22 mouse cellular contexts compared by ENCODE assay signal in genomic region chr5:119329371-119329770, GRCm38 (mm10).
DNase-seq lines count a peak whose midpoint lies in the region; ATAC-seq and TF ChIP-seq lines count a peak whose summit lies in the region.
"Had no signal": no experiment of that assay in that cellular context is flagged by ENCODE, and none has a peak within 500 bp of the region (broad histone marks: within the 10 kb centered on the region; RNA-seq: fewer than 3 reads in every experiment).

No protein-coding gene starts in this region.

- no peaks in the 10 kb centered on the region for H3K79me2 ChIP-seq in liver, adult 2 months (ENCODE audit: control insufficient read depth, insufficient read depth, low read length)

- H3K4me3 ChIP-seq in liver, adult 2 months (ENCODE audit: insufficient read depth, low read depth, low read length), result no peak overlapping the region
- H3K4me3 ChIP-seq in liver, postnatal 0 days (ENCODE audit: low read depth, low read length), result no peak overlapping the region
- H3K4me3 ChIP-seq in midbrain, embryonic 15.5 days, result no peak overlapping the region
- no peak overlapping the region for H3K4me3 ChIP-seq in hindbrain, embryonic 10.5 days
- H3K4me3 ChIP-seq: embryonic facial prominence, embryonic 12.5 days; forebrain, embryonic 12.5 days; heart, embryonic 12.5 days; hindbrain, embryonic 13.5 days; limb, embryonic 13.5 days; liver, embryonic 13.5 days; midbrain, embryonic 10.5 days had no signal

- no peak for TF ChIP-seq EP300 in liver, postnatal 0 days (IDR thresholded peaks at IDR 0.05; ENCODE audit: low read depth)

- H3K9ac ChIP-seq in liver, adult 2 months (ENCODE audit: low read depth, low read length), result no peak overlapping the region
- H3K9ac ChIP-seq in liver, postnatal 0 days (replicated peaks), result no peak overlapping the region
- H3K9ac ChIP-seq in midbrain, embryonic 15.5 days, result no peak overlapping the region
- H3K9ac ChIP-seq: embryonic facial prominence, embryonic 12.5 days; forebrain, embryonic 12.5 days; heart, embryonic 12.5 days; hindbrain, embryonic 13.5 days; limb, embryonic 13.5 days; liver, embryonic 13.5 days had no signal

- peaks cover 11% of the 10 kb centered on the region for H3K4me1 ChIP-seq in liver, adult 2 months (ENCODE audit: control insufficient read depth, insufficient read depth, low read length)
- H3K4me1 ChIP-seq in liver, postnatal 0 days (ENCODE audit: insufficient read depth), result peaks cover 11% of the 10 kb centered on the region
- H3K4me1 ChIP-seq in midbrain, embryonic 15.5 days, result no peaks in the 10 kb centered on the region
- H3K4me1 ChIP-seq in hindbrain, embryonic 10.5 days (replicated peaks), result peaks cover 9% of the 10 kb centered on the region; the same call in 1 of the 2 replicates
- H3K4me1 ChIP-seq: forebrain, embryonic 12.5 days; hindbrain, embryonic 13.5 days; limb, embryonic 13.5 days; midbrain, embryonic 10.5 days had no signal

- 60% methylated on average over 10 of the region's 10 CpGs for WGBS in liver, adult 2 months
- WGBS in liver, postnatal 0 days (ENCODE audit: insufficient replicate concordance), result 57% methylated on average over 10 of the region's 10 CpGs
- WGBS in midbrain, embryonic 15.5 days, result 86% methylated on average over 10 of the region's 10 CpGs
- WGBS in hindbrain, embryonic 10.5 days, result 90% methylated on average over 10 of the region's 10 CpGs

- no peaks in the 10 kb centered on the region for H3K36me3 ChIP-seq in liver, adult 2 months (ENCODE audit: control insufficient read depth, insufficient read depth, low read length)
- H3K36me3 ChIP-seq in liver, postnatal 0 days (replicated peaks; ENCODE audit: insufficient read depth, low read length), result no peaks in the 10 kb centered on the region
- H3K36me3 ChIP-seq in midbrain, embryonic 15.5 days (replicated peaks), result no peaks in the 10 kb centered on the region
- H3K36me3 ChIP-seq in hindbrain, embryonic 10.5 days, result no peaks in the 10 kb centered on the region
- H3K36me3 ChIP-seq: embryonic facial prominence, embryonic 12.5 days; forebrain, embryonic 12.5 days; heart, embryonic 12.5 days; hindbrain, embryonic 13.5 days; limb, embryonic 13.5 days; liver, embryonic 13.5 days; midbrain, embryonic 10.5 days had no signal

- DNase-seq in liver, adult 2 months (ENCODE audit: extremely low read depth, low read depth, low spot score), result peak; percentile 64
- DNase-seq in liver, postnatal 0 days, result no peak
- DNase-seq in ovary, postnatal 36 days (ENCODE audit: low spot score), result peak; percentile 30
- DNase-seq in ovary, postnatal 10 days (ENCODE audit: low spot score), result no peak
- peak; percentile 94 for DNase-seq in adrenal gland, adult 8-10 months
- peak; percentile 86 to 88 for DNase-seq in adrenal gland, postnatal 36 days
- DNase-seq in hindbrain, embryonic 10.5 days (ENCODE audit: low spot score), result no peak
- DNase-seq: cerebellum, adult 2 months; cerebellum, postnatal 25 days; heart, postnatal 10 days; kidney, adult 18-20 months; kidney, postnatal 4 days; liver, embryonic 13.5 days; thymus, postnatal 36 days had no signal

- no peaks in the 10 kb centered on the region for H3K9me3 ChIP-seq in liver, postnatal 0 days (ENCODE audit: low read length)
- no peaks in the 10 kb centered on the region for H3K9me3 ChIP-seq in midbrain, embryonic 15.5 days
- no peaks in the 10 kb centered on the region for H3K9me3 ChIP-seq in hindbrain, embryonic 10.5 days
- H3K9me3 ChIP-seq: embryonic facial prominence, embryonic 12.5 days; forebrain, embryonic 12.5 days; heart, embryonic 12.5 days; hindbrain, embryonic 13.5 days; limb, embryonic 13.5 days; liver, embryonic 13.5 days; midbrain, embryonic 10.5 days had no signal

- no peak for TF ChIP-seq CTCF in liver, adult 2 months (IDR thresholded peaks at IDR 0.05; ENCODE audit: low read depth, low read length)
- TF ChIP-seq CTCF in liver, postnatal 0 days (IDR thresholded peaks at IDR 0.05; ENCODE audit: low read depth), result no peak

- no peaks in the 10 kb centered on the region for H3K27me3 ChIP-seq in liver, adult 2 months (ENCODE audit: control insufficient read depth, insufficient read depth, low read length)
- H3K27me3 ChIP-seq in liver, postnatal 0 days (ENCODE audit: insufficient read depth, low read length), result no peaks in the 10 kb centered on the region
- no peaks in the 10 kb centered on the region for H3K27me3 ChIP-seq in midbrain, embryonic 15.5 days (replicated peaks)
- H3K27me3 ChIP-seq in hindbrain, embryonic 10.5 days (ENCODE audit: insufficient read depth, poor library complexity, severe bottlenecking), result peaks cover 21% of the 10 kb centered on the region
- H3K27me3 ChIP-seq: embryonic facial prominence, embryonic 12.5 days; heart, embryonic 12.5 days; hindbrain, embryonic 13.5 days; liver, embryonic 13.5 days had no signal

- no peak overlapping the region for H3K4me2 ChIP-seq in liver, postnatal 0 days (ENCODE audit: low read depth, low read length)
- no peak overlapping the region for H3K4me2 ChIP-seq in midbrain, embryonic 15.5 days
- H3K4me2 ChIP-seq: embryonic facial prominence, embryonic 12.5 days; forebrain, embryonic 12.5 days; heart, embryonic 12.5 days; hindbrain, embryonic 13.5 days; limb, embryonic 13.5 days; liver, embryonic 13.5 days had no signal

- TF ChIP-seq POLR2A in liver, adult 2 months (IDR thresholded peaks at IDR 0.05; ENCODE audit: extremely low read depth, insufficient read depth, low read length), result no peak

- ATAC-seq in liver, postnatal 0 days, result no peak
- no peak for ATAC-seq in midbrain, embryonic 15.5 days (replicated peaks)
- ATAC-seq: inflammation-experienced regulatory T-cells, adult 6 months had no signal

- H3K27ac ChIP-seq in liver, adult 2 months (replicated peaks; ENCODE audit: insufficient read depth, low read depth, low read length), result 0 out of 2 replicates have a peak overlapping the region, but pooled peaks have one; percentile 34
- H3K27ac ChIP-seq in liver, postnatal 0 days (ENCODE audit: low read depth), result no peak overlapping the region
- no peak overlapping the region for H3K27ac ChIP-seq in midbrain, embryonic 15.5 days
- no peak overlapping the region for H3K27ac ChIP-seq in hindbrain, embryonic 10.5 days
- H3K27ac ChIP-seq: embryonic facial prominence, embryonic 12.5 days; forebrain, embryonic 12.5 days; hindbrain, embryonic 13.5 days; limb, embryonic 13.5 days; liver, embryonic 13.5 days; midbrain, embryonic 10.5 days had no signal

Comparison
In these comparisons a context has a peak if more than half of its experiments do, and no peak if none do; other contexts are left out.
1. DNase-seq: peak in liver, adult 2 months (single experiment), ovary, postnatal 36 days (single experiment), adrenal gland, adult 8-10 months (single experiment) and adrenal gland, postnatal 36 days (2 of 2); none in liver, postnatal 0 days (single experiment), ovary, postnatal 10 days (single experiment) and hindbrain, embryonic 10.5 days (single experiment).